Mouse (Mus musculus): ENCODE results near the gene Ywhag. TPM values are rescaled to one million over a fixed set of nuclear protein-coding genes. Genes with fewer than 3 reads are reported as not detected.

Gene Ywhag
- total RNA-seq, 2 experiments from 2014 or later, result 1,175 to 1,315 TPM

GRCm38 (mm10) chr5:135867637-135868593 is 66.5 kb downstream of the Ywhag start:
- DNase-seq (ENCODE audit: low spot score in 2 of 2), result peak; percentile 60 to 80
- intact Hi-C loops (cut with DNase I), result no loop called here

- no peak for DNase-seq (ENCODE audit: low spot score in 2 of 2)
- intact Hi-C loops (cut with DNase I), result no loop called here
Measured at GRCm38 (mm10) chr5:135866662-135867061, 67.8 kb downstream of the Ywhag start.

Other genes starting within 250 kb of the Ywhag start
- 10 to 100 TPM; 15.6 to 18.0 TPM for gene Tmem120a, start 190.2 kb downstream of the Ywhag start, total RNA-seq (2021)
- gene Styxl1, start 156.2 kb downstream of the Ywhag start, total RNA-seq (2021), result not detected
- gene Mdh2, start 156.1 kb downstream of the Ywhag start, total RNA-seq (2021), result 100 to 1,000 TPM; 374 to 435 TPM
- gene Srrm3, start 127.7 kb downstream of the Ywhag start, total RNA-seq (2021), result 100 to 1,000 TPM in 1 of 2 experiments, 10 to 100 TPM in 1; 65.0 to 119 TPM
- gene Hspb1, start 46.7 kb downstream of the Ywhag start, total RNA-seq (2021), result 10 to 100 TPM; 11.6 to 24.2 TPM
- gene Ssc4d, start 39.9 kb upstream of the Ywhag start, total RNA-seq (2021), result 1 to 10 TPM; 1.4 TPM
- gene Zp3, start 45.5 kb upstream of the Ywhag start, total RNA-seq (2021), result not detected
- gene Dtx2, start 60.2 kb upstream of the Ywhag start, total RNA-seq (2021), result 1 to 10 TPM; 7.7 to 8.4 TPM
- not detected for gene Upk3b, start 103.9 kb upstream of the Ywhag start, total RNA-seq (2021)
- gene Upk3bl, start 119.9 kb upstream of the Ywhag start, total RNA-seq (2021), result not detected
- 1 to 10 TPM; 3.8 to 7.0 TPM for gene Rasa4, start 149.3 kb upstream of the Ywhag start, total RNA-seq (2021)
- 10 to 100 TPM; 69.8 to 82.9 TPM for gene Polr2j, start 182.0 kb upstream of the Ywhag start, total RNA-seq (2021)
- 10 to 100 TPM; 10.9 to 17.7 TPM for gene Lrwd1, start 201.5 kb upstream of the Ywhag start, total RNA-seq (2021)
- 1 to 10 TPM; 7.7 to 9.0 TPM for gene Alkbh4, start 201.5 kb upstream of the Ywhag start, total RNA-seq (2021)
- 10 to 100 TPM; 54.0 to 54.8 TPM for gene Orai2, start 236.1 kb upstream of the Ywhag start, total RNA-seq (2021)